Mouse (Mus musculus) layer of hippocampus, postnatal 14 days (tissue): ENCODE measurements around the gene Slitrk6. TPM values are rescaled to one million over a fixed set of nuclear protein-coding genes. Genes with fewer than 3 reads are reported as not detected.
A peak's percentile ranks its signal among the peaks of the same experiment; 100 is the strongest.

Source experiments
- DNase-seq, 2 experiments: peaks; one replicate each; pipeline ENCODE4 v3.0.0; 2021 to 2022; ENCODE audit warnings: low spot score in 2 of 2, mixed read lengths in 1 of 2
- long read RNA-seq, 2 experiments: library from polyadenylated mRNA; stranded (forward); transcript quantifications; one replicate each; pipeline ENCODE4 v2.0.0; 2021
- total RNA-seq, 2 experiments: library from RNA; stranded (reverse); gene quantifications; 2 replicates each; pipeline ENCODE4 v1.2.3; 2021

Gene Slitrk6
- total RNA-seq = 1 to 10 TPM; 1.4 to 3.2 TPM
- long read RNA-seq, experiment 1, full-length matches to known transcripts = 2 of 2 reads
- long read RNA-seq, experiment 1, partial matches to known transcripts = 0 of 2 reads
- long read RNA-seq, experiment 1, other reads (novel, unspliced or antisense) = 0 of 2 reads
- long read RNA-seq, experiment 2, full-length matches to known transcripts = 2 of 2 reads
- long read RNA-seq, experiment 2, partial matches to known transcripts = 0 of 2 reads
- long read RNA-seq, experiment 2, other reads (novel, unspliced or antisense) = 0 of 2 reads

- DNase-seq = peak; percentile 20 to 29
These were observed at the start of gene Slitrk6 for GRCm38 (mm10) chr14:110754484-110755307. Gene Slitrk6, minus strand, starts transcription at chr14:110755149.

- peak in 1 of 2 experiments; percentile 44 for DNase-seq
These were observed 22.6 kb upstream of the Slitrk6 start for GRCm38 (mm10) chr14:110777546-110777945.

- no peak for DNase-seq
These were observed 15.7 kb upstream of the Slitrk6 start for GRCm38 (mm10) chr14:110770694-110771093.

GRCm38 (mm10) chr14:110762588-110763220 lies 7.8 kb upstream of the Slitrk6 start:
- peak in 1 of 2 experiments; percentile 28 for DNase-seq

- no peak for DNase-seq
These were observed 6.0 kb upstream of the Slitrk6 start for GRCm38 (mm10) chr14:110760909-110761308.

GRCm38 (mm10) chr14:110755308-110755650 lies 330 bp upstream of the Slitrk6 start:
- no peak for DNase-seq

- no peak for DNase-seq
These were observed 15.1 kb downstream of the Slitrk6 start for GRCm38 (mm10) chr14:110739861-110740260.

- DNase-seq = no peak
These were observed 15.6 kb downstream of the Slitrk6 start for GRCm38 (mm10) chr14:110739368-110739767.

- DNase-seq = no peak
These were observed 26.5 kb downstream of the Slitrk6 start for GRCm38 (mm10) chr14:110728344-110728910.

- DNase-seq = no peak
These were observed 30.8 kb downstream of the Slitrk6 start for GRCm38 (mm10) chr14:110724026-110724576.
